Mouse (Mus musculus): ENCODE results near the gene Olfr1377.

- TF ChIP-seq POLR2A (IDR thresholded peaks at IDR 0.05; ENCODE audit: borderline replicate concordance, insufficient read depth, low read length) (no peak), CTCF (IDR thresholded peaks at IDR 0.05; ENCODE audit: borderline replicate concordance, insufficient read depth, low read depth, low read length) (no peak)
Measured at GRCm38 (mm10) chr11:50964886-50965285, 16.9 kb upstream of the Olfr1377 start.
